Mouse (Mus musculus) cerebellum, postnatal 10 days (tissue): ENCODE data around the gene Ap1s3.

Experiments
- DNase-seq, 2 experiments: peaks; one replicate each; pipeline ENCODE4 v3.0.0; 2021; ENCODE audit warnings: mixed read lengths in 2 of 2

The Ap1s3 gene

GRCm38 (mm10) chr1:79671543-79672337 lies at the start of gene Ap1s3:
Ap1s3 (minus strand) TSS chr1:79671972.
- peak; percentile 84 to 86 for DNase-seq

GRCm38 (mm10) chr1:79714152-79714923 lies 42.6 kb upstream of the Ap1s3 start:
- DNase-seq = no peak

DNA sequence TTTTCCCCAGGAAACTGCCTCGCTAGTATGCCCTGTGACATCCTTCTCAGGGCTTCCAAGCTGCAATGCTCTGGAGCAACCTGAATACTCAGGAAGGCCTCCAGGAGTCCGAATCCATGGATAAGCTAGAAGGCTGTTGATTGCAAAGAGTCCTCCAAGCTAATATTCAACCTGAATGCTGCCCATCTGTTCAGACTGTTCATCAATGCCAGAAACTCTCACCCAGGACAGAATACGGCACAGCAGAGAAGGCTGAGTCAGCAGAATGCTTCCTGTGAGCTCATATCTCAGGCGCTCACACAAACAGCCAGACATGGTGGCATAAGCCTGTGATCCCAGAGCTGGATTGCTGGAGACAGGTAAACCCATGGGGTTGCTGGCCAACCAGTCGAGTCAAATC lies 41.3 kb upstream of the Ap1s3 start:
- no peak for DNase-seq

GRCm38 (mm10) chr1:79711147-79712126 lies 39.7 kb upstream of the Ap1s3 start:
- no peak for DNase-seq

DNA sequence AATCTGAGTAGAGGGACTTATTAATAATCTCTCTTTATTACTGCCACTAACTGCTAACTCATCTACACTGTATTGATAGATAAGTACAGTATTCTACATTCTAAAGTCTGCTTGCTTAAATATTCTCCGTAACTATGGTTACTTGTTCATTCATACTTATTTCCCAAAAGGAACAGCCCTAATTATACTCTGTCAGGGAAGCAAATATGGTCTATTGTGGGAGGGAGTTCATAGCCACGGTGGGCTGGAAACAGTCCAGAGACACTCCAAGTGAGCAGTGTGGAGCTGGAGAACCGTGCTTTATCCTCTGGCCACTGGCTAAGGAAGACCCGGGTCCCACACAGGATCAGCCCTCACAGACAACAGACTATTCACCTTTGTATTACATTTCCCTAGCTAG lies 38.9 kb upstream of the Ap1s3 start:
- DNase-seq = peak; percentile 21 to 31

GRCm38 (mm10) chr1:79710216-79710615 lies 38.4 kb upstream of the Ap1s3 start:
- DNase-seq = no peak

GRCm38 (mm10) chr1:79707383-79707782 lies 35.6 kb upstream of the Ap1s3 start:
- DNase-seq = no peak

- no peak for DNase-seq
These were observed 34.9 kb upstream of the Ap1s3 start for GRCm38 (mm10) chr1:79706707-79707106.

- DNase-seq = no peak
These were observed 32.9 kb upstream of the Ap1s3 start for GRCm38 (mm10) chr1:79704672-79705071.

DNA sequence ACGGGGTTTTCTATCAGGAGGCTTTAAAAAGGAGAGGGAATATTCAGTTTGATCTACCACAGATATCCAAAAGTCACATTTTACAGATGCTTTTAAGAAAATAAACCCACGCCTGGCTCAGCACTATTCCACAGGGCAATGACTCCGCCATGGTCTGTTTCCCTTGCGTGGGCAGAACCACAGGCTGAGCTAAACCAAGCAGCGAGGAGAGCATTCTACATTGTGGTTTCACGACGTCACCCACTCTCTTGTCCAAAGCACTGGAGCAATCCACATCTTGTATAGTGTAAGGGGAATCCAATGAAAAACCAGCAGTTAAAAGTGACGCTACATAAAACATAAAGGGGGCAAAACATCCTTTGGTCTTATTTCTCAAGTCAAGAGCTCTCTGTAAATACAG lies 31.7 kb upstream of the Ap1s3 start:
- DNase-seq = no peak

- no peak for DNase-seq
These were observed 26.7 kb upstream of the Ap1s3 start for GRCm38 (mm10) chr1:79698506-79698905.

GRCm38 (mm10) chr1:79697382-79697781 lies 25.6 kb upstream of the Ap1s3 start:
- peak; percentile 63 to 69 for DNase-seq

GRCm38 (mm10) chr1:79696933-79697332 lies 25.2 kb upstream of the Ap1s3 start:
- DNase-seq = peak; percentile 18 to 24

- no peak for DNase-seq
These were observed 20.7 kb upstream of the Ap1s3 start for GRCm38 (mm10) chr1:79692482-79692881.

DNA sequence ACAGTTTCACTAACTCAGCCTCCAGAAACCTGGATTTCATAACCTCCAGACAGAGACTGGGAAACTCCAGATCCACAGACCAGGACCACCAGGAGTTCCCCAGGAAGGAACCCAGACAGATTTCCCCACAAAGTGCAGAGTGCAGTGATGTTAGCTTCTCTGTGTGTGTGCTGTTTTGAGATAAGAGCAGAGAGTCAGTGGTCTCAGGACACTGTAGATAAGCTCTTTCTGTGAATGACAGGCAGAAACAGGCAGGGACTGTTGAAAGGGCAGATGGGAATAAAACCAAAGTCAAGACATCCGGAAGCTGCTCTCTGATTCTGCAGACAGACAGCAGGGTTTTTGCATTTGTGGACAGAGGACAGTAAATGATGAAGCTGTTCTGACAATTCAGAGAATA lies 15.5 kb upstream of the Ap1s3 start:
- no peak for DNase-seq

GRCm38 (mm10) chr1:79684027-79684426 lies 12.3 kb upstream of the Ap1s3 start:
- no peak for DNase-seq

DNA sequence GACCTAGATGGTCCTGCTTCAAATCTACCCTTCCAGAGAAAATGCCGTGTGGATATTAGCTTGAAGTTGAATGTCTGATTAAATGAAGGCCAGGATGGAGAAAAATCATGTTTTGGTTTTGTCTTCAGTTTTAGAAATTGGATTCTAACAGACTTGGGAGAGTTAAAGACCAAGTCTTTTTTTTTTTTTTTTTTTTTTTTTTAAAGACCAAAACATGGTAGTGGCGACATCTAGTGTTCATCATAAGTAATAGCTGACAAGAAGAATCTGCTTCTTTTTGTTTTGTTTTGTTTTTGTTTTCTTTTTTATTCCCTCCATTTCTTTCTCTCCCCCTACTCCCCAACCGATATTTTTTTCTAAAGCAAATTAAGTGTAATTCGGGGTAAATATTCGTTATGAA lies 11.2 kb upstream of the Ap1s3 start:
- peak in 1 of 2 experiments; percentile 22 for DNase-seq

DNA sequence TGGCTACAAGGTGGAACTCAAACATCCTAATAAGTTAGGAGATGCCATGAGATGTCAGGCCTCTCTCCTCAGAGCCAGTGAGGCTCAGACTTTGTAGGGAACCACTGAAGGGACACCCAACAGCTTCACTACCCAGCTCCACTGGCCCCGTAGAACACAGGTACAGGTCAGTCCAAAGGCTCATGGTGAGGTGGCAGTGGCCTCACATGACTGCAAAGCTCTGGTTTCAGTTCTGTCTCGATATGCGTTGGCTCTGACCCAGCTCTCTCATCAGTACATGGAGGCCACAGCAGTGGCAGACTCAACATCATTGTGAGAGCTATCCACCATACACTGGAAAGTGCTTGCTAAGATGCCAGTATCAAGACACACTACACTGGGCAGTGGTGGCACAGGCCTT lies 9.0 kb upstream of the Ap1s3 start:
- no peak for DNase-seq

DNA sequence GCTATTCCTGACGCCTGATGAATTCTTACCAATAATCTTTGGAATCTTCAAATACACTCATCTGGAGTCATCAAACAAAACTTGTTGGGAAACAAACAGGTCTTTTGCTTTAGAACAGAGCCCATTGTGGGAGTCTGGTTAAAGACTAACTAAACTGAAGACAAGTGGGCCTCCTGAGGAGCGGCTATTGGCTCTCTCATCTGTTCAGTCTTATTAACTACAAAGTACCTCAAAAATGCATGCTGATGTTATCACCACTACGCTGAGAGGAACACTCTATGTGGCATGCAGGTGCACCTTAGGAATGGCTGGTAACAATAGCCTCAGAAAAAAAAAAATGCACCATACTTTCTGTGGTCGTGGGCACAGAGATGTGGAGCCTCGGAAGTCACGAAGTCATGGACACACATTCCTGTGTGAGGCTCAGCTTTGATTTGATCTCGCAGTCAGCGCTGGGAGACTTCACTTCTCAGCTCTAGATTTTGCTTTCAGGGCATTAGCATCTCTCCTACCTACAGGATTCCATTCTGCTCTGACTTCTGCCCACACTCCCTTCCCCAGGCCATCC lies 6.4 kb upstream of the Ap1s3 start:
- DNase-seq = no peak

DNA sequence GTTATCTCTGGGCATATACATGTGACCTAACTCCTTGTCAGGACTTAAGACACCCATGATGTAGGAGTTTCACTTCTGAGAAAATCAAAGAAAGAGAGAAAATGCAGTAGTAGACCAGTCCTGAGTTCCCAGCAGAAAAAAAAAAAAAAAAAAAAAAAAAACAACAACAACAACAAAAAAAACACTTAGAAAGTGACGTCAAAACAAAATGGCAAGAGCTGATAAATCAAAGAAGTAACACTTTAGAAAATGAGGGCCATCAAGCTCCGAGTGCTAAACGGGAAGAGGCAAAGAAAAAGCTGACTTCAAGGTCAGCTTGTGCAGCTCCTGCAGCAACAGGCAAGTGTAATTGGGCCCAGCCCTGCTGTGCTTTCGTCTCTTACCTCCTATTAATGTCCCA lies 3.9 kb upstream of the Ap1s3 start:
- no peak for DNase-seq

GRCm38 (mm10) chr1:79671196-79671542 lies 603 bp downstream of the Ap1s3 start:
- no peak for DNase-seq

DNA sequence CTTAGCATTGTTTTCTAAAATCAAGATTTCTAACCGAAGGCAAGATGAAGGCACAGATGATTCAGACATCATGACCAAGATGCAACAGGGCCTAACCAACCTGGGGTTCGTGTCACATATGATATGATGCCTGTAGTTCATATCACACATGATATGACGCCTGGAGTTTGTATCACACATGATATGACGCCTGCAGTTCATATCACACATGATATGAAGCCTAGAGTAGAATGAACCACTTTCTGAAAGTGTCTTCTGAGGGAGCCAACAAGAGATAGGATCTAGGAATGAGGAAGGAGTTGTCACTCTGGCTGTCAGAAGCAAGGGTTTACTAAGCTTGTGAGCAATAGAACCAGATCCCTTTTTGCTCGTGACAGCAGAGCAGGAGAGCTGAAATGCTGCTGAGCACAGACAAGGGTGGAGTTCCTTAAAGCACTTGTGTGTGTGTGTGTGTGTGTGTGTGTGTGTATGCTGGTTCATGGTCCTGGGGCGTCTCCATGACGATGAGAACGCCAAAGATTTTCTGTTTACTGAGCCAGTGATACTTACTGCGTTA lies 2.3 kb downstream of the Ap1s3 start:
- DNase-seq = no peak
